Mouse (Mus musculus): ENCODE measurements around the gene Wif1.

Gene Wif1

GRCm38 (mm10) chr10:121070742-121071141 is 37.0 kb downstream of the Wif1 start:
- DNase-seq (ENCODE audit: low spot score), result no peak

GRCm38 (mm10) chr10:121080500-121080899 is 46.7 kb downstream of the Wif1 start:
- DNase-seq (ENCODE audit: low spot score), result no peak

- DNase-seq (ENCODE audit: low spot score), result no peak
Measured at GRCm38 (mm10) chr10:121082881-121083280, 49.1 kb downstream of the Wif1 start.

GRCm38 (mm10) chr10:121083512-121083911 is 49.8 kb downstream of the Wif1 start:
- no peak for DNase-seq (ENCODE audit: low spot score)

GRCm38 (mm10) chr10:121088679-121089078 is 54.9 kb downstream of the Wif1 start:
- DNase-seq (ENCODE audit: low spot score), result no peak

GRCm38 (mm10) chr10:121089312-121089711 is 55.6 kb downstream of the Wif1 start:
- no peak for DNase-seq (ENCODE audit: low spot score)

- no peak for DNase-seq (ENCODE audit: low spot score)
Measured at GRCm38 (mm10) chr10:121090006-121090405, 56.2 kb downstream of the Wif1 start.

- no peak for DNase-seq (ENCODE audit: low spot score)
Measured at GRCm38 (mm10) chr10:121095948-121096347, 62.2 kb downstream of the Wif1 start.

- no peak for DNase-seq (ENCODE audit: low spot score)
Measured at GRCm38 (mm10) chr10:121098263-121098662, 64.5 kb downstream of the Wif1 start.

GRCm38 (mm10) chr10:121099658-121100057 is 65.9 kb downstream of the Wif1 start:
- DNase-seq (ENCODE audit: low spot score), result no peak

GRCm38 (mm10) chr10:121116115-121116514 is 82.4 kb downstream of the Wif1 start:
- no peak for DNase-seq (ENCODE audit: low spot score)

GRCm38 (mm10) chr10:121116636-121117035 is 82.9 kb downstream of the Wif1 start:
- no peak for DNase-seq (ENCODE audit: low spot score)

- no peak for DNase-seq (ENCODE audit: low spot score)
Measured at GRCm38 (mm10) chr10:121120751-121121150, 87.0 kb downstream of the Wif1 start.

GRCm38 (mm10) chr10:121124481-121124880 is 90.7 kb downstream of the Wif1 start:
- no peak for DNase-seq (ENCODE audit: low spot score)

- DNase-seq (ENCODE audit: low spot score), result no peak
Measured at GRCm38 (mm10) chr10:121129000-121129925, 95.5 kb downstream of the Wif1 start.
